Mouse (Mus musculus): ENCODE measurements around the gene Nrxn2.

DNA sequence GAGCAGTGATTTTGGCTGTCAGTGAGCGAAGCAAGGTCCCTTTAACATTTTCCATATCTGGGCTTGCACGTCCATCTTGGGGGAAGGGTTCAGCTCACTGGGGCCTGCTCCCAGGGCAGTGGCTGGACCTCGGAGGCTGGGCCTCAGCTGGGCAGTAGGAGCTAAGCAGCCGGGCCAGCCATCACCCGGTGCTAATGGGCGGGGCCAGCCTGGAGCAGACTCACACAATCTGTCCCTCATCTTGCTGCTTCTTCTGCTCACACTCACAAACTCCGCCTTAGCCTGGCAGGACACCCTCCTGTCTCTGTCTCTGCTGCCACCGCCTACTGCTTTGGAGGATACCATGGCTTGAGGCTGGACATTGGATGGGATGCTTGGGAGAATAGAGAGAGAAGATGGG is 97.6 kb downstream of the Nrxn2 start:
- no peak for TF ChIP-seq CTCF (IDR thresholded peaks at IDR 0.05; ENCODE audit: low read depth)
- TF ChIP-seq EP300 (optimal IDR thresholded peaks at IDR 0.05), result no peak
